Mouse (Mus musculus): ENCODE results near the gene Nwd1. TPM values are rescaled to one million over a fixed set of nuclear protein-coding genes. Genes with fewer than 3 reads are reported as not detected.
"Not testable (repeated sequence)": the region's sequence is repeated elsewhere in the genome, so short reads cannot be mapped to it uniquely, and the experiment has no call there.

The Nwd1 gene
- polyA plus RNA-seq, 1 experiment from 2014 or later = 0.35 TPM

DNA sequence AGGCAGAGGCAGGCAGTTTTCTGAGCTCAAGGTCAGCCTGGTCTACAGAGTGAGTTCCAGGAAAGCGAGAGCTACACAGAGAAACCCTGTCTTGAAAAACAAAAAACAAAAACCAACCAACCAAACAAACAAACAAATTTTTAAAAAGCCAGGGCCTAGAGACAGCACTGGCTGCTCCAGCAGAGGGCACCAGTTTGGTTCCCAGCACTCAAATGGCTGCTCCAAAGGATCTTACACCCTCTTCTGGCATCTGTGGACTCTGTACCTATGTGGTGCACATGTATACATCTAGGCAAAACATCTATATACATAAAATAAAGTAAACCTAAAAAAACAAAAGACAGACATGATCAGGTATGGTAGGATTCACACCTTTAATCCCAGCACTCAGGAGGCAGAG, 26.3 kb downstream of the Nwd1 start:
- WGBS = 94% methylated on average over 1 of the region's 1 CpGs
- no peaks in the 10 kb centered on the region for H3K27me3 ChIP-seq (replicated peaks)
- no peak overlapping the region for H3K4me2 ChIP-seq (replicated peaks)
- H3K4me1 ChIP-seq = no peaks in the 10 kb centered on the region
- no peak for ATAC-seq (ENCODE audit: low FRiP score, low read depth)
- H3K9me3 ChIP-seq = no peaks in the 10 kb centered on the region
- H3K36me3 ChIP-seq = no peaks in the 10 kb centered on the region
- H3K27ac ChIP-seq = no peak overlapping the region
- no peak overlapping the region for H3K9ac ChIP-seq
- no peak overlapping the region for H3K4me3 ChIP-seq

GRCm38 (mm10) chr8:72674184-72674583, 27.7 kb downstream of the Nwd1 start:
- no peak overlapping the region for H3K9ac ChIP-seq
- H3K27ac ChIP-seq = no peak overlapping the region
- ATAC-seq (ENCODE audit: low FRiP score, low read depth) = no peak
- H3K27me3 ChIP-seq (replicated peaks) = no peaks in the 10 kb centered on the region
- H3K4me3 ChIP-seq = no peak overlapping the region
- WGBS = 93% methylated on average over 2 of the region's 2 CpGs
- H3K36me3 ChIP-seq = no peaks in the 10 kb centered on the region
- H3K9me3 ChIP-seq = no peaks in the 10 kb centered on the region
- no peaks in the 10 kb centered on the region for H3K4me1 ChIP-seq
- H3K4me2 ChIP-seq (replicated peaks) = no peak overlapping the region

DNA sequence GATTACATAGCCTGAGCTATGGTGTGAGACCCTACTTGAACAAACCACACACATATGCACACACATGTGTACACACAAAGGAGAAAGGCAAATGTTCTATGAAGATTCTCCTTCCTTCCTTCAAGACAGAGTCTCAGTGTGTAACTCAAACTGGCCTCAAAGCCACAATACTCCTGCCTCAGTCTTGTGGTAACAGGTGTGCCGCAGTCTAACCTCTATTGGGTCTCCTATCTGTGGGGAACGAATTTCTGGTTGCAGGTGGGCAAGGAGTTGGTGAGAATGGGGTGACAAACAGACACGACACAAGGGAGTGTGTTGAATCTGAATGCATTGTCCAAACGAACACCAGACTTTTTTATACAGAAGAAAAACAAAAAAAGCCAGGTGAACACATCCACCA, 29.9 kb downstream of the Nwd1 start:
- H3K4me3 ChIP-seq = no peak overlapping the region
- ATAC-seq (ENCODE audit: low FRiP score, low read depth) = no peak
- 64% methylated on average over 4 of the region's 4 CpGs for WGBS
- no peaks in the 10 kb centered on the region for H3K9me3 ChIP-seq
- H3K4me2 ChIP-seq (replicated peaks) = no peak overlapping the region
- no peak overlapping the region for H3K9ac ChIP-seq
- H3K4me1 ChIP-seq = no peaks in the 10 kb centered on the region
- no peak overlapping the region for H3K27ac ChIP-seq
- no peaks in the 10 kb centered on the region for H3K36me3 ChIP-seq
- H3K27me3 ChIP-seq (replicated peaks) = no peaks in the 10 kb centered on the region

- H3K4me2 ChIP-seq (replicated peaks); H3K36me3 ChIP-seq; H3K27ac ChIP-seq; ATAC-seq (ENCODE audit: low FRiP score, low read depth); H3K9me3 ChIP-seq; H3K27me3 ChIP-seq (replicated peaks); H3K9ac ChIP-seq; H3K4me3 ChIP-seq; H3K4me1 ChIP-seq: not testable (repeated sequence)
- 57% methylated on average over 2 of the region's 2 CpGs for WGBS
Measured at GRCm38 (mm10) chr8:72676844-72677243, 30.3 kb downstream of the Nwd1 start.

DNA sequence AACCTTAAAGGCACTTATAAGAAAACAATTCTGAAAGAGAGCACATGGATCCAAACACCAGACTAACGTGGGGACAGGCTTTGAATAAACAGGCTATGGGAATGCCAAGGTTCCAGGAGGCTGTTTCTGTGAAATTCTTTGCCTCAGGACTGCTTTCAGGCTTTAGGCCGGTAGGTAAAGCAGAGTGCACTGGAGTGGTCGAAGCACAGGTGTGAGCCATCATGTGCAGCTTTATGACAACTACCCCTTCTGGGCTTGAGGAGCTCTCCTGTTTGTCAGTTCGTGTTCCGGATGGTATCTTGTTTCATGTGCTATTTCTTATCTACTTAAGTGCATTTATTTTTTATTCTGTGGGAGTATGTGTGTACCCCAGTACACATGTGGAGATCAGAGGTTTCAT, 30.8 kb downstream of the Nwd1 start:
- ATAC-seq (ENCODE audit: low FRiP score, low read depth) = no peak
- H3K4me1 ChIP-seq = no peaks in the 10 kb centered on the region
- no peaks in the 10 kb centered on the region for H3K9me3 ChIP-seq
- no peak overlapping the region for H3K9ac ChIP-seq
- no peaks in the 10 kb centered on the region for H3K36me3 ChIP-seq
- no peak overlapping the region for H3K4me3 ChIP-seq
- H3K27me3 ChIP-seq (replicated peaks) = no peaks in the 10 kb centered on the region
- no peak overlapping the region for H3K4me2 ChIP-seq (replicated peaks)
- WGBS = 76% methylated on average over 5 of the region's 5 CpGs
- no peak overlapping the region for H3K27ac ChIP-seq

GRCm38 (mm10) chr8:72680133-72680532, 33.6 kb downstream of the Nwd1 start:
- no peaks in the 10 kb centered on the region for H3K9me3 ChIP-seq
- no peak overlapping the region for H3K4me3 ChIP-seq
- no peaks in the 10 kb centered on the region for H3K36me3 ChIP-seq
- H3K27me3 ChIP-seq (replicated peaks) = no peaks in the 10 kb centered on the region
- no peak overlapping the region for H3K27ac ChIP-seq
- peak; percentile 70; the same call in 1 of the 2 replicates for ATAC-seq (ENCODE audit: low FRiP score, low read depth)
- H3K4me1 ChIP-seq = no peaks in the 10 kb centered on the region
- 11% methylated on average over 3 of the region's 3 CpGs for WGBS
- H3K9ac ChIP-seq = no peak overlapping the region
- H3K4me2 ChIP-seq (replicated peaks) = no peak overlapping the region

GRCm38 (mm10) chr8:72682051-72682687, 35.7 kb downstream of the Nwd1 start:
- Histone ChIP-seq H3K4me3 (no peak overlapping the region), H3K4me2 (replicated peaks) (no peak overlapping the region), H3K9me3 (no peaks in the 10 kb centered on the region), H3K9ac (no peak overlapping the region), H3K27ac (no peak overlapping the region), H3K4me1 (no peaks in the 10 kb centered on the region), H3K36me3 (no peaks in the 10 kb centered on the region), H3K27me3 (replicated peaks) (no peaks in the 10 kb centered on the region)
- WGBS = 81% methylated on average over 4 of the region's 4 CpGs
- ATAC-seq (ENCODE audit: low FRiP score, low read depth) = no peak

GRCm38 (mm10) chr8:72683010-72683521, 36.6 kb downstream of the Nwd1 start:
- 38% methylated on average over 2 of the region's 2 CpGs for WGBS
- Histone ChIP-seq H3K27me3 (replicated peaks) (no peaks in the 10 kb centered on the region), H3K27ac (no peak overlapping the region), H3K9me3 (no peaks in the 10 kb centered on the region), H3K4me1 (no peaks in the 10 kb centered on the region), H3K9ac (no peak overlapping the region), H3K4me2 (replicated peaks) (no peak overlapping the region), H3K4me3 (no peak overlapping the region), H3K36me3 (no peaks in the 10 kb centered on the region)
- no peak for ATAC-seq (ENCODE audit: low FRiP score, low read depth)

DNA sequence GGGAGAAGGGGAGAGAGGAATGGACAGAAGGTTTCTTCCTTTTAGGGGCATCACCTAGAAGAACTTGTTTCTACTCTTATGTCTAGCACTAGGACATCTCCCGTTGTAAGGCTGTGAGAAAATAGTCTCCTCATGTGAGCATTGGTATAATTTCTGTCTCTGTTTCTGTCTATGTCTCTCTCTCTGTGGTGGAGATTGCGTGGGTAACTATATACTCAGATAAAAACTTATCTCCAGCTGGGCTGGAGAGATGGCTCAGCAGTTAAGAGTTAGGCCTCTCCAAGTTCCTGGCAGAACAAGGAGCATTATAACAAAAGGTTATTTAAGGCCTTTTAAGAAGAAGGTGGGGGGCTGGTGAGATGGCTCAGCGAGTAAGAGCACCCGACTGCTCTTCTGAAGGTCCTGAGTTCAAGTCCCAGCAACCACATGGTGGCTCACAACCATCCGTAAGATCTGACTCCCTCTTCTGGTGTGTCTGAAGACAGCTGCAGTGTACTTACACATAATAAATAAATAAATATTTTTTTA, 37.1 kb downstream of the Nwd1 start:
- H3K27me3 ChIP-seq (replicated peaks); H3K9ac ChIP-seq; H3K4me2 ChIP-seq (replicated peaks); H3K4me3 ChIP-seq; ATAC-seq (ENCODE audit: low FRiP score, low read depth); H3K27ac ChIP-seq; H3K4me1 ChIP-seq; H3K9me3 ChIP-seq; H3K36me3 ChIP-seq: not testable (repeated sequence)
- 89% methylated on average over 5 of the region's 5 CpGs for WGBS

- H3K4me1 ChIP-seq = no peaks in the 10 kb centered on the region
- 94% methylated on average over 2 of the region's 2 CpGs for WGBS
- H3K36me3 ChIP-seq = no peaks in the 10 kb centered on the region
- no peak overlapping the region for H3K4me3 ChIP-seq
- no peak overlapping the region for H3K27ac ChIP-seq
- no peak overlapping the region for H3K9ac ChIP-seq
- H3K9me3 ChIP-seq = no peaks in the 10 kb centered on the region
- 0 out of 2 replicates have a peak, but pooled peaks have one; percentile 38 for ATAC-seq (ENCODE audit: low FRiP score, low read depth)
- H3K27me3 ChIP-seq (replicated peaks) = no peaks in the 10 kb centered on the region
- H3K4me2 ChIP-seq (replicated peaks) = no peak overlapping the region
Measured at GRCm38 (mm10) chr8:72698349-72698926, 51.9 kb downstream of the Nwd1 start.

- Histone ChIP-seq H3K27ac (no peak overlapping the region), H3K9ac (no peak overlapping the region), H3K36me3 (no peaks in the 10 kb centered on the region), H3K4me3 (no peak overlapping the region), H3K4me2 (replicated peaks) (no peak overlapping the region), H3K4me1 (no peaks in the 10 kb centered on the region), H3K9me3 (no peaks in the 10 kb centered on the region), H3K27me3 (replicated peaks) (no peaks in the 10 kb centered on the region)
- 30% methylated on average over 6 of the region's 6 CpGs for WGBS
- ATAC-seq (ENCODE audit: low FRiP score, low read depth) = no peak
Measured at GRCm38 (mm10) chr8:72712569-72712968, 66.1 kb downstream of the Nwd1 start.

DNA sequence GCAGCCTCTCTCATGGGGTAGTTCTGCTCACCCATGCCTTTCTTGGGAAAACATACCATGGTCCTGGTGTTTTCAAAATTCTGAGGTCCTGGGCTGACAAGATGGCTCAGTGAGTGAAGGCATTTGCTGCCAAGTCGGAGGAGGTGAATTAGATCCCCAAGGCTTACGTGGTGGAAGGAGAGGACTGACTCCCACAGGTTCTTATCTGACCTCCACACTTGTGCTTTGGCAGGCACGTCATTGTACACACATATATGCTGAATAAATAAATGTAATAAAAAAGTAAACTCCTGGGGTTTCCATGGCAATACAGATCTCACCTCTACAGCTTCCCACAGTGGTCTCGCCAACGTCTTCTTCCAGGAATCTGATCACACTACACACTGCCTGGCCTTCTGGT, 70.1 kb downstream of the Nwd1 start:
- no peak for ATAC-seq (ENCODE audit: low FRiP score, low read depth)
- no peak overlapping the region for H3K27ac ChIP-seq
- no peaks in the 10 kb centered on the region for H3K9me3 ChIP-seq
- H3K27me3 ChIP-seq (replicated peaks) = no peaks in the 10 kb centered on the region
- no peak overlapping the region for H3K9ac ChIP-seq
- no peak overlapping the region for H3K4me2 ChIP-seq (replicated peaks)
- no peaks in the 10 kb centered on the region for H3K36me3 ChIP-seq
- H3K4me3 ChIP-seq = no peak overlapping the region
- H3K4me1 ChIP-seq = no peaks in the 10 kb centered on the region
- WGBS = 82% methylated on average over 5 of the region's 5 CpGs

GRCm38 (mm10) chr8:72720541-72720940, 74.0 kb downstream of the Nwd1 start:
- no peak overlapping the region for H3K9ac ChIP-seq
- WGBS = 38% methylated on average over 1 of the region's 1 CpGs
- ATAC-seq (ENCODE audit: low FRiP score, low read depth) = no peak
- no peak overlapping the region for H3K4me3 ChIP-seq
- no peaks in the 10 kb centered on the region for H3K9me3 ChIP-seq
- H3K27ac ChIP-seq = no peak overlapping the region
- H3K4me2 ChIP-seq (replicated peaks) = no peak overlapping the region
- H3K36me3 ChIP-seq = peaks cover 10% of the 10 kb centered on the region
- H3K4me1 ChIP-seq = peaks cover 10% of the 10 kb centered on the region
- H3K27me3 ChIP-seq (replicated peaks) = no peaks in the 10 kb centered on the region

Data from neural tube, embryonic 12.5 days (tissue).